Comparison of ENCODE assay signal across 8 mouse cellular contexts in genomic region chr7:25827199-25827598, GRCm38 (mm10). TPM values are rescaled to one million over a fixed set of nuclear protein-coding genes. Genes with fewer than 3 reads are reported as not detected.
A peak's percentile ranks its signal among the peaks of the same experiment; 100 is the strongest.
DNase-seq lines count a peak whose midpoint lies in the region; ATAC-seq and TF ChIP-seq lines count a peak whose summit lies in the region.
"Had no signal": no experiment of that assay in that cellular context is flagged by ENCODE, and none has a peak within 500 bp of the region (broad histone marks: within the 10 kb centered on the region; RNA-seq: fewer than 3 reads in every experiment).

No protein-coding gene starts in this region.

- no peaks in the 10 kb centered on the region for H3K36me3 ChIP-seq in heart, postnatal 0 days (replicated peaks; ENCODE audit: control insufficient read depth, insufficient read depth, low read length)
- no peaks in the 10 kb centered on the region for H3K36me3 ChIP-seq in lung, embryonic 16.5 days (ENCODE audit: control insufficient read depth, insufficient read depth, low read length)

- TF ChIP-seq EP300 in heart, postnatal 0 days (IDR thresholded peaks at IDR 0.05; ENCODE audit: low read depth) = 0 out of 2 replicates have a peak, but pooled peaks have one; percentile 33

- no peaks in the 10 kb centered on the region for H3K9me3 ChIP-seq in heart, postnatal 0 days (replicated peaks; ENCODE audit: control insufficient read depth, low read length)
- no peaks in the 10 kb centered on the region for H3K9me3 ChIP-seq in lung, embryonic 16.5 days (ENCODE audit: control insufficient read depth, low read length)

- no peak overlapping the region for H3K9ac ChIP-seq in heart, postnatal 0 days (replicated peaks; ENCODE audit: low read depth, low read length)
- no peak overlapping the region for H3K9ac ChIP-seq in lung, embryonic 16.5 days (ENCODE audit: low read length)

- H3K4me2 ChIP-seq in heart, postnatal 0 days (ENCODE audit: low read depth, low read length) = peak overlapping the region; percentile 16; the same call in 1 of the 2 replicates
- no peak overlapping the region for H3K4me2 ChIP-seq in lung, embryonic 16.5 days (ENCODE audit: low read depth, low read length)

- no peak overlapping the region for H3K4me3 ChIP-seq in heart, postnatal 0 days (ENCODE audit: low read depth, low read length)
- no peak overlapping the region for H3K4me3 ChIP-seq in lung, embryonic 16.5 days (ENCODE audit: low read length)
- H3K4me3 ChIP-seq: erythroblast, embryonic 14.5 days had no signal

- 8% methylated on average over 3 of the region's 3 CpGs for WGBS in heart, postnatal 0 days
- WGBS in lung, embryonic 16.5 days = 31% methylated on average over 3 of the region's 3 CpGs

- peak; percentile 98 for ATAC-seq in CD4-positive, CD25-positive, alpha-beta regulatory T cell, adult 4 months
- ATAC-seq in heart, postnatal 0 days (ENCODE audit: insufficient read depth, low read depth) = peak; percentile 93
- ATAC-seq in lung, embryonic 16.5 days (ENCODE audit: low read depth) = peak; percentile 69; the same call in 1 of the 2 replicates

- TF ChIP-seq CTCF in heart, postnatal 0 days (IDR thresholded peaks at IDR 0.05; ENCODE audit: low read depth) = no peak

- peak; percentile 49 for DNase-seq in T-cell, adult 2 months (ENCODE audit: low spot score)
- peak; percentile 89 for DNase-seq in heart, postnatal 0 days (ENCODE audit: low spot score)
- no peak for DNase-seq in frontal cortex, postnatal 25 days (ENCODE audit: low spot score in 2 of 2)
- DNase-seq in embryo, embryonic 11 days = no peak
- DNase-seq in embryo, embryonic 10.5 days (ENCODE audit: low spot score) = no peak

- H3K27me3 ChIP-seq in heart, postnatal 0 days (ENCODE audit: control insufficient read depth, insufficient read depth, low read length) = no peaks in the 10 kb centered on the region
- H3K27me3 ChIP-seq in lung, embryonic 16.5 days (ENCODE audit: control insufficient read depth, insufficient read depth, low read depth, low read length) = no peaks in the 10 kb centered on the region

- peaks cover 12% of the 10 kb centered on the region for H3K4me1 ChIP-seq in heart, postnatal 0 days (ENCODE audit: control insufficient read depth, insufficient read depth)
- H3K4me1 ChIP-seq in lung, embryonic 16.5 days (replicated peaks; ENCODE audit: control insufficient read depth, insufficient read depth, low read length) = no peaks in the 10 kb centered on the region; the same call in 1 of the 2 replicates

- peak overlapping the region; percentile 51; the same call in 1 of the 2 replicates for H3K27ac ChIP-seq in heart, postnatal 0 days (ENCODE audit: low read depth)
- no peak overlapping the region for H3K27ac ChIP-seq in lung, embryonic 16.5 days (ENCODE audit: low read length)

RNA-seq across cellular contexts. Expression of gene Cyp2s1, which starts 10.5 kb away (rescaled TPM):
- polyA plus RNA-seq in CD4-positive, CD25-positive, alpha-beta regulatory T cell, adult 4 months (2017; shearing (Covaris generic)) = 1 to 10 TPM; 2.1 to 3.0 TPM
- 10.1 and 12.7 TPM in 2 replicates for total RNA-seq in heart, postnatal 0 days (2014; rRNA removed; ENCODE audit: low replicate concordance)
- polyA plus RNA-seq in heart, postnatal 0 days (2015; fragmentation: Nextera tagmentation; extraction: Ambion mirVana) = 4.1 and 4.4 TPM in 2 replicates
- polyA plus RNA-seq in lung, embryonic 16.5 days (2015; fragmentation: Nextera tagmentation; extraction: Ambion mirVana) = 18.9 and 21.0 TPM in 2 replicates
- polyA plus RNA-seq: erythroblast, embryonic 14.5 days had no signal

RNA-seq across cellular contexts. Expression of gene Axl, which starts 38.7 kb away (rescaled TPM):
- 10 to 100 TPM; 17.8 to 34.4 TPM for polyA plus RNA-seq in CD4-positive, CD25-positive, alpha-beta regulatory T cell, adult 4 months (2017; shearing (Covaris generic))
- total RNA-seq in heart, postnatal 0 days (2014; rRNA removed; ENCODE audit: low replicate concordance) = 56.5 and 63.8 TPM in 2 replicates
- 32.1 and 33.3 TPM in 2 replicates for polyA plus RNA-seq in heart, postnatal 0 days (2015; fragmentation: Nextera tagmentation; extraction: Ambion mirVana)
- 53.6 and 55.1 TPM in 2 replicates for polyA plus RNA-seq in lung, embryonic 16.5 days (2015; fragmentation: Nextera tagmentation; extraction: Ambion mirVana)

Comparison
In these comparisons a context has a peak if more than half of its experiments do, and no peak if none do; other contexts are left out.
1. DNase-seq: peak in T-cell, adult 2 months (single experiment) and heart, postnatal 0 days (single experiment); none in frontal cortex, postnatal 25 days (0 of 2), embryo, embryonic 11 days (single experiment) and embryo, embryonic 10.5 days (single experiment).
2. Peak in every context shown above with its lines, with median percentiles within 50 percentile points of each other: ATAC-seq.